Mouse (Mus musculus): ENCODE measurements at regions not wholly inside any gene's neighbourhood (a gene's known extent, or its start where the extent isn't known, plus 50 kb on each side); places are given as distances from the start of the nearest gene placed in this dataset.

GRCm38 (mm10) chr9:62590407-62591195 is 53.8 kb upstream of the Coro2b start:
- no peak overlapping the region for H3K27ac ChIP-seq (ENCODE audit: poor library complexity, severe bottlenecking)
- no peak for ATAC-seq (ENCODE audit: insufficient number of reproducible peaks, low FRiP score)

GRCm38 (mm10) chr9:62591196-62591485 is 54.3 kb upstream of the Coro2b start:
- H3K4me3 ChIP-seq: no peak overlapping the region
- H3K27ac ChIP-seq (ENCODE audit: poor library complexity, severe bottlenecking): no peak overlapping the region
- WGBS: 69% methylated on average over 6 of the region's 6 CpGs
- H3K27me3 ChIP-seq (replicated peaks): no peaks in the 10 kb centered on the region
- H3K4me2 ChIP-seq: no peak overlapping the region
- peaks cover 4% of the 10 kb centered on the region; the same call in 1 of the 2 replicates for H3K4me1 ChIP-seq (replicated peaks)
- peaks cover 15% of the 10 kb centered on the region for H3K9me3 ChIP-seq (replicated peaks)
- H3K36me3 ChIP-seq: no peaks in the 10 kb centered on the region
- 0 out of 2 replicates have a peak overlapping the region, but pooled peaks have one; percentile 5 for H3K9ac ChIP-seq
- ATAC-seq (ENCODE audit: insufficient number of reproducible peaks, low FRiP score): no peak

More at GRCm38 (mm10) chr9:62590407-62591195, 53.8 kb upstream of the Coro2b start:
- H3K27me3 ChIP-seq (replicated peaks): no peaks in the 10 kb centered on the region
- H3K4me2 ChIP-seq: no peak overlapping the region
- H3K4me1 ChIP-seq (replicated peaks): peaks cover 3% of the 10 kb centered on the region; the same call in 1 of the 2 replicates
- 0 out of 2 replicates have a peak overlapping the region, but pooled peaks have one; percentile 5 for H3K9ac ChIP-seq
- peaks cover 15% of the 10 kb centered on the region for H3K9me3 ChIP-seq (replicated peaks)
- no peak overlapping the region for H3K4me3 ChIP-seq
- no peaks in the 10 kb centered on the region for H3K36me3 ChIP-seq
- 84% methylated on average over 17 of the region's 17 CpGs for WGBS

- no peaks in the 10 kb centered on the region for H3K27me3 ChIP-seq (replicated peaks)
- no peak overlapping the region for H3K4me2 ChIP-seq
- no peak overlapping the region for H3K4me3 ChIP-seq
- H3K36me3 ChIP-seq: no peaks in the 10 kb centered on the region
- H3K9ac ChIP-seq: no peak overlapping the region
- H3K27ac ChIP-seq (ENCODE audit: poor library complexity, severe bottlenecking): no peak overlapping the region
- WGBS: 73% methylated on average over 7 of the region's 7 CpGs
- no peak for ATAC-seq (ENCODE audit: insufficient number of reproducible peaks, low FRiP score)
- H3K4me1 ChIP-seq (replicated peaks): peaks cover 4% of the 10 kb centered on the region; the same call in 1 of the 2 replicates
- H3K9me3 ChIP-seq (replicated peaks): no peaks in the 10 kb centered on the region
These were observed 61.2 kb upstream of the Coro2b start for GRCm38 (mm10) chr9:62598056-62598455.

- H3K4me3 ChIP-seq: no peak overlapping the region
- ATAC-seq (ENCODE audit: insufficient number of reproducible peaks, low FRiP score): no peak
- no peaks in the 10 kb centered on the region for H3K36me3 ChIP-seq
- no peaks in the 10 kb centered on the region for H3K27me3 ChIP-seq (replicated peaks)
- no peak overlapping the region for H3K4me2 ChIP-seq
- no peak overlapping the region for H3K27ac ChIP-seq (ENCODE audit: poor library complexity, severe bottlenecking)
- H3K4me1 ChIP-seq (replicated peaks): peaks cover 4% of the 10 kb centered on the region; the same call in 1 of the 2 replicates
- H3K9me3 ChIP-seq (replicated peaks): no peaks in the 10 kb centered on the region
- 88% methylated on average over 5 of the region's 5 CpGs for WGBS
- H3K9ac ChIP-seq: no peak overlapping the region
These were observed 62.1 kb upstream of the Coro2b start for GRCm38 (mm10) chr9:62598956-62599355.

- H3K4me3 ChIP-seq: no peak overlapping the region
- no peaks in the 10 kb centered on the region for H3K36me3 ChIP-seq
- no peak overlapping the region for H3K9ac ChIP-seq
- H3K4me2 ChIP-seq: no peak overlapping the region
- peaks cover 15% of the 10 kb centered on the region for H3K9me3 ChIP-seq (replicated peaks)
- 0 out of 2 replicates have a peak, but pooled peaks cover 6% of the 10 kb centered on the region for H3K4me1 ChIP-seq (replicated peaks)
- H3K27ac ChIP-seq (ENCODE audit: poor library complexity, severe bottlenecking): no peak overlapping the region
- no peak for ATAC-seq (ENCODE audit: insufficient number of reproducible peaks, low FRiP score)
- WGBS: 77% methylated on average over 2 of the region's 2 CpGs
- H3K27me3 ChIP-seq (replicated peaks): no peaks in the 10 kb centered on the region
These were observed 67.1 kb upstream of the Itga11 start for GRCm38 (mm10) chr9:62610526-62610925.

GRCm38 (mm10) chr9:62611452-62611851 is 66.2 kb upstream of the Itga11 start:
- no peak for ATAC-seq (ENCODE audit: insufficient number of reproducible peaks, low FRiP score)
- Histone ChIP-seq H3K9ac (no peak overlapping the region), H3K27me3 (replicated peaks) (no peaks in the 10 kb centered on the region), H3K9me3 (replicated peaks) (peaks cover 15% of the 10 kb centered on the region), H3K36me3 (no peaks in the 10 kb centered on the region), H3K4me1 (replicated peaks) (0 out of 2 replicates have a peak, but pooled peaks cover 6% of the 10 kb centered on the region), H3K4me3 (no peak overlapping the region), H3K27ac (ENCODE audit: poor library complexity, severe bottlenecking) (no peak overlapping the region), H3K4me2 (no peak overlapping the region)
- WGBS: 36% methylated on average over 2 of the region's 2 CpGs

GRCm38 (mm10) chr9:62613053-62613452 is 64.6 kb upstream of the Itga11 start:
- no peak overlapping the region for H3K9ac ChIP-seq
- H3K4me1 ChIP-seq (replicated peaks): 0 out of 2 replicates have a peak, but pooled peaks cover 6% of the 10 kb centered on the region
- H3K36me3 ChIP-seq: no peaks in the 10 kb centered on the region
- 61% methylated on average over 2 of the region's 2 CpGs for WGBS
- no peak overlapping the region for H3K4me2 ChIP-seq
- ATAC-seq (ENCODE audit: insufficient number of reproducible peaks, low FRiP score): no peak
- peaks cover 15% of the 10 kb centered on the region for H3K9me3 ChIP-seq (replicated peaks)
- H3K27me3 ChIP-seq (replicated peaks): no peaks in the 10 kb centered on the region
- H3K27ac ChIP-seq (ENCODE audit: poor library complexity, severe bottlenecking): no peak overlapping the region
- no peak overlapping the region for H3K4me3 ChIP-seq

- Histone ChIP-seq H3K9me3 (replicated peaks) (peaks cover 15% of the 10 kb centered on the region), H3K4me3 (no peak overlapping the region), H3K4me1 (replicated peaks) (0 out of 2 replicates have a peak, but pooled peaks cover 6% of the 10 kb centered on the region), H3K27me3 (replicated peaks) (no peaks in the 10 kb centered on the region), H3K4me2 (no peak overlapping the region), H3K27ac (ENCODE audit: poor library complexity, severe bottlenecking) (no peak overlapping the region), H3K36me3 (no peaks in the 10 kb centered on the region), H3K9ac (no peak overlapping the region)
- 72% methylated on average over 8 of the region's 8 CpGs for WGBS
- no peak for ATAC-seq (ENCODE audit: insufficient number of reproducible peaks, low FRiP score)
These were observed 63.8 kb upstream of the Itga11 start for GRCm38 (mm10) chr9:62613806-62614205.

GRCm38 (mm10) chr9:62614950-62615349 is 62.7 kb upstream of the Itga11 start:
- H3K36me3 ChIP-seq: no peaks in the 10 kb centered on the region
- ATAC-seq (ENCODE audit: insufficient number of reproducible peaks, low FRiP score): no peak
- H3K9ac ChIP-seq: no peak overlapping the region
- peaks cover 12% of the 10 kb centered on the region for H3K9me3 ChIP-seq (replicated peaks)
- no peak overlapping the region for H3K27ac ChIP-seq (ENCODE audit: poor library complexity, severe bottlenecking)
- 0 out of 2 replicates have a peak, but pooled peaks cover 6% of the 10 kb centered on the region for H3K4me1 ChIP-seq (replicated peaks)
- H3K4me3 ChIP-seq: no peak overlapping the region
- H3K27me3 ChIP-seq (replicated peaks): no peaks in the 10 kb centered on the region
- no peak overlapping the region for H3K4me2 ChIP-seq
- 67% methylated on average over 4 of the region's 4 CpGs for WGBS

GRCm38 (mm10) chr9:62615799-62616198 is 61.8 kb upstream of the Itga11 start:
- Histone ChIP-seq H3K4me2 (no peak overlapping the region), H3K27ac (ENCODE audit: poor library complexity, severe bottlenecking) (no peak overlapping the region), H3K9ac (no peak overlapping the region), H3K27me3 (replicated peaks) (no peaks in the 10 kb centered on the region), H3K4me3 (no peak overlapping the region), H3K9me3 (replicated peaks) (peaks cover 4% of the 10 kb centered on the region), H3K4me1 (replicated peaks) (0 out of 2 replicates have a peak, but pooled peaks cover 6% of the 10 kb centered on the region), H3K36me3 (no peaks in the 10 kb centered on the region)
- no peak for ATAC-seq (ENCODE audit: insufficient number of reproducible peaks, low FRiP score)
- WGBS: 85% methylated on average over 1 of the region's 1 CpGs

- Histone ChIP-seq H3K4me3 (no peak overlapping the region), H3K36me3 (no peaks in the 10 kb centered on the region), H3K27me3 (replicated peaks) (no peaks in the 10 kb centered on the region), H3K9me3 (replicated peaks) (no peaks in the 10 kb centered on the region), H3K4me2 (no peak overlapping the region), H3K9ac (no peak overlapping the region), H3K27ac (ENCODE audit: poor library complexity, severe bottlenecking) (no peak overlapping the region), H3K4me1 (replicated peaks) (0 out of 2 replicates have a peak, but pooled peaks cover under 1% of the 10 kb centered on the region)
- no peak for ATAC-seq (ENCODE audit: insufficient number of reproducible peaks, low FRiP score)
- WGBS: 84% methylated on average over 1 of the region's 1 CpGs
These were observed 58.6 kb upstream of the Itga11 start for GRCm38 (mm10) chr9:62618994-62619393.
